ENCODE assay signal across 8 mouse cellular contexts in genomic region chr4:49559915-49560772, GRCm38 (mm10). TPM values are rescaled to one million over a fixed set of nuclear protein-coding genes. Genes with fewer than 3 reads are reported as not detected.
DNase-seq lines count a peak whose midpoint lies in the region; ATAC-seq and TF ChIP-seq lines count a peak whose summit lies in the region.

No protein-coding gene starts in this region.

- DNase-seq in lung, adult 2 months, result no peak
- DNase-seq in cerebellum, adult 9-11 months, result peak; percentile 89
- DNase-seq in kidney, postnatal 10 days, result peak; percentile 85
- DNase-seq in liver, postnatal 0 days, result peak; percentile 85
- DNase-seq in urinary bladder, adult 18-20 months (ENCODE audit: low spot score in 2 of 2), result no peak

- WGBS in lung, embryonic 15.5 days, result 61% methylated on average over 20 of the region's 20 CpGs
- 58% methylated on average over 20 of the region's 20 CpGs for WGBS in lung, adult 2 months
- 67% methylated on average over 20 of the region's 20 CpGs for WGBS in heart, embryonic 12.5 days
- WGBS in liver, postnatal 0 days (ENCODE audit: insufficient replicate concordance), result 58% methylated on average over 20 of the region's 20 CpGs

- H3K27me3 ChIP-seq in lung, embryonic 15.5 days, result no peaks in the 10 kb centered on the region
- H3K27me3 ChIP-seq in heart, embryonic 12.5 days (replicated peaks), result no peaks in the 10 kb centered on the region
- H3K27me3 ChIP-seq in liver, postnatal 0 days (ENCODE audit: insufficient read depth, low read length), result no peaks in the 10 kb centered on the region

- no peaks in the 10 kb centered on the region for H3K9me3 ChIP-seq in lung, embryonic 15.5 days
- no peaks in the 10 kb centered on the region for H3K9me3 ChIP-seq in heart, embryonic 12.5 days (replicated peaks)
- H3K9me3 ChIP-seq in liver, postnatal 0 days (ENCODE audit: low read length), result no peaks in the 10 kb centered on the region

- H3K4me2 ChIP-seq in lung, embryonic 15.5 days, result no peak overlapping the region
- H3K4me2 ChIP-seq in heart, embryonic 12.5 days, result no peak overlapping the region
- H3K4me2 ChIP-seq in liver, postnatal 0 days (ENCODE audit: low read depth, low read length), result no peak overlapping the region

- H3K4me3 ChIP-seq in lung, embryonic 15.5 days, result no peak overlapping the region
- no peak overlapping the region for H3K4me3 ChIP-seq in lung, adult 2 months (replicated peaks; ENCODE audit: extremely low read depth, low read depth, low read length)
- H3K4me3 ChIP-seq in heart, embryonic 12.5 days, result no peak overlapping the region
- no peak overlapping the region for H3K4me3 ChIP-seq in liver, postnatal 0 days (ENCODE audit: low read depth, low read length)

- H3K4me1 ChIP-seq in lung, embryonic 15.5 days, result no peaks in the 10 kb centered on the region
- H3K4me1 ChIP-seq in lung, adult 2 months (ENCODE audit: control insufficient read depth, insufficient read depth, low read length), result no peaks in the 10 kb centered on the region
- no peaks in the 10 kb centered on the region for H3K4me1 ChIP-seq in heart, embryonic 12.5 days (replicated peaks)
- peaks cover 8% of the 10 kb centered on the region; the same call in 1 of the 2 replicates for H3K4me1 ChIP-seq in liver, postnatal 0 days (ENCODE audit: insufficient read depth)

- peak; percentile 49; the same call in 1 of the 2 replicates for ATAC-seq in lung, embryonic 15.5 days (ENCODE audit: borderline replicate concordance, extremely low read depth, low FRiP score, low TSS enrichment)
- ATAC-seq in heart, embryonic 12.5 days (ENCODE audit: insufficient number of reproducible peaks, low FRiP score), result peak; percentile 59; the same call in 1 of the 2 replicates
- peak; percentile 93 for ATAC-seq in liver, postnatal 0 days
- no peak for ATAC-seq in megakaryocyte-erythroid progenitor cell, adult 5-6 weeks (replicated peaks; ENCODE audit: low FRiP score, low TSS enrichment, poor library complexity, severe bottlenecking)

- TF ChIP-seq EP300 in liver, postnatal 0 days (IDR thresholded peaks at IDR 0.05; ENCODE audit: low read depth), result peak; percentile 81

- no peak for TF ChIP-seq CTCF in lung, adult 2 months (IDR thresholded peaks at IDR 0.05; ENCODE audit: insufficient read depth, low read length)
- TF ChIP-seq CTCF in liver, postnatal 0 days (IDR thresholded peaks at IDR 0.05; ENCODE audit: low read depth), result no peak

- no peak for TF ChIP-seq POLR2A in lung, adult 2 months (IDR thresholded peaks at IDR 0.05; ENCODE audit: borderline replicate concordance, extremely low read depth, low read depth, low read length)

- no peak overlapping the region for H3K27ac ChIP-seq in lung, embryonic 15.5 days
- no peak overlapping the region for H3K27ac ChIP-seq in heart, embryonic 12.5 days (ENCODE audit: poor library complexity, severe bottlenecking)
- H3K27ac ChIP-seq in liver, postnatal 0 days (ENCODE audit: low read depth), result peak overlapping the region; percentile 92

- no peak overlapping the region for H3K9ac ChIP-seq in lung, embryonic 15.5 days
- H3K9ac ChIP-seq in heart, embryonic 12.5 days, result no peak overlapping the region
- peak overlapping the region; percentile 10; the same call in 1 of the 2 replicates for H3K9ac ChIP-seq in liver, postnatal 0 days (replicated peaks)

- H3K36me3 ChIP-seq in lung, embryonic 15.5 days, result no peaks in the 10 kb centered on the region
- H3K36me3 ChIP-seq in heart, embryonic 12.5 days, result no peaks in the 10 kb centered on the region
- H3K36me3 ChIP-seq in liver, postnatal 0 days (replicated peaks; ENCODE audit: insufficient read depth, low read length), result no peaks in the 10 kb centered on the region

RNA-seq across cellular contexts. Expression of gene Aldob, which starts 10.8 kb away (rescaled TPM):
- polyA plus RNA-seq in lung, embryonic 15.5 days (2015; fragmentation: Nextera tagmentation; extraction: Ambion mirVana), result 1.1 and 2.0 TPM in 2 replicates
- polyA plus RNA-seq in lung, adult 2 months (2012; rRNA removed), result 0.48 and 1.9 TPM in 2 replicates
- polyA plus RNA-seq in heart, embryonic 12.5 days (2016; fragmentation: Nextera tagmentation; extraction: Ambion mirVana), result 0.39 and 0.42 TPM in 2 replicates
- polyA plus RNA-seq in liver, postnatal 0 days (2015; fragmentation: Nextera tagmentation; extraction: Ambion mirVana), result 2,616 and 2,625 TPM in 2 replicates
- 0.30 TPM in 1 of 2 replicates, not detected in the other for total RNA-seq in megakaryocyte-erythroid progenitor cell, adult 5-6 weeks (2014; fragmentation: Nextera tagmentation)
- not detected in 2 replicates for total RNA-seq in megakaryocyte-erythroid progenitor cell, adult 5-6 weeks (2017)

RNA-seq across cellular contexts. Expression of gene Tmem246, which starts 37.5 kb away (rescaled TPM):
- 24.2 and 25.3 TPM in 2 replicates for polyA plus RNA-seq in lung, embryonic 15.5 days (2015; fragmentation: Nextera tagmentation; extraction: Ambion mirVana)
- 51.7 and 52.8 TPM in 2 replicates for polyA plus RNA-seq in lung, adult 2 months (2012; rRNA removed)
- 47.5 and 48.0 TPM in 2 replicates for polyA plus RNA-seq in heart, embryonic 12.5 days (2016; fragmentation: Nextera tagmentation; extraction: Ambion mirVana)
- polyA plus RNA-seq in liver, postnatal 0 days (2015; fragmentation: Nextera tagmentation; extraction: Ambion mirVana), result 3.3 and 3.9 TPM in 2 replicates
- 1.7 and 2.1 TPM in 2 replicates for total RNA-seq in megakaryocyte-erythroid progenitor cell, adult 5-6 weeks (2014; fragmentation: Nextera tagmentation)
- 3.0 and 3.3 TPM in 2 replicates for total RNA-seq in megakaryocyte-erythroid progenitor cell, adult 5-6 weeks (2017)

RNA-seq across cellular contexts. Expression of gene Zfp189, which starts 39.2 kb away (rescaled TPM):
- 9.0 and 9.8 TPM in 2 replicates for polyA plus RNA-seq in lung, embryonic 15.5 days (2015; fragmentation: Nextera tagmentation; extraction: Ambion mirVana)
- polyA plus RNA-seq in lung, adult 2 months (2012; rRNA removed), result 1.0 and 1.1 TPM in 2 replicates
- 8.0 and 8.3 TPM in 2 replicates for polyA plus RNA-seq in heart, embryonic 12.5 days (2016; fragmentation: Nextera tagmentation; extraction: Ambion mirVana)
- 2.2 and 2.5 TPM in 2 replicates for polyA plus RNA-seq in liver, postnatal 0 days (2015; fragmentation: Nextera tagmentation; extraction: Ambion mirVana)
- 10.4 and 10.8 TPM in 2 replicates for total RNA-seq in megakaryocyte-erythroid progenitor cell, adult 5-6 weeks (2014; fragmentation: Nextera tagmentation)
- 7.3 and 11.8 TPM in 2 replicates for total RNA-seq in megakaryocyte-erythroid progenitor cell, adult 5-6 weeks (2017)

RNA-seq across cellular contexts. Expression of gene Mrpl50, which starts 39.3 kb away (rescaled TPM):
- polyA plus RNA-seq in lung, embryonic 15.5 days (2015; fragmentation: Nextera tagmentation; extraction: Ambion mirVana), result 69.2 and 69.3 TPM in 2 replicates
- 2.3 and 4.5 TPM in 2 replicates for polyA plus RNA-seq in lung, adult 2 months (2012; rRNA removed)
- polyA plus RNA-seq in heart, embryonic 12.5 days (2016; fragmentation: Nextera tagmentation; extraction: Ambion mirVana), result 69.1 and 71.4 TPM in 2 replicates
- 64.3 and 66.1 TPM in 2 replicates for polyA plus RNA-seq in liver, postnatal 0 days (2015; fragmentation: Nextera tagmentation; extraction: Ambion mirVana)
- total RNA-seq in megakaryocyte-erythroid progenitor cell, adult 5-6 weeks (2014; fragmentation: Nextera tagmentation), result 61.2 and 68.9 TPM in 2 replicates
- total RNA-seq in megakaryocyte-erythroid progenitor cell, adult 5-6 weeks (2017), result 52.4 and 72.4 TPM in 2 replicates

RNA-seq across cellular contexts. Expression of gene Baat, which starts 53.8 kb away (rescaled TPM):
- not detected in 2 replicates for polyA plus RNA-seq in lung, embryonic 15.5 days (2015; fragmentation: Nextera tagmentation; extraction: Ambion mirVana)
- polyA plus RNA-seq in lung, adult 2 months (2012; rRNA removed), result 0.06 TPM in 1 of 2 replicates, not detected in the other
- not detected in 2 replicates for polyA plus RNA-seq in heart, embryonic 12.5 days (2016; fragmentation: Nextera tagmentation; extraction: Ambion mirVana)
- polyA plus RNA-seq in liver, postnatal 0 days (2015; fragmentation: Nextera tagmentation; extraction: Ambion mirVana), result 16.6 and 18.2 TPM in 2 replicates
- total RNA-seq in megakaryocyte-erythroid progenitor cell, adult 5-6 weeks (2014; fragmentation: Nextera tagmentation), result 0.40 TPM in 1 of 2 replicates, not detected in the other
- total RNA-seq in megakaryocyte-erythroid progenitor cell, adult 5-6 weeks (2017), result not detected in 2 replicates

Comparison
In these comparisons a context has a peak if more than half of its experiments do, and no peak if none do; other contexts are left out.
1. DNase-seq: peak in cerebellum, adult 9-11 months (single experiment), kidney, postnatal 10 days (single experiment) and liver, postnatal 0 days (single experiment); none in lung, adult 2 months (single experiment) and urinary bladder, adult 18-20 months (0 of 2).
2. RNA of gene Aldob, which starts 10.8 kb away (polyA plus RNA-seq): 2,616 to 2,625 TPM in liver, postnatal 0 days; 0.48 to 1.9 TPM in lung, adult 2 months, 1.1 to 2.0 TPM in lung, embryonic 15.5 days and 0.39 to 0.42 TPM in heart, embryonic 12.5 days; every median in the first group is over 100 times any median in the second.